Mouse (Mus musculus) lung, embryonic 14.5 days (tissue): ENCODE measurements around the gene Fgf11. TPM values are rescaled to one million over a fixed set of nuclear protein-coding genes. Genes with fewer than 3 reads are reported as not detected.

ENCODE experiments used
- ATAC-seq: fragments of 200-750 bp; cut with Nextera tagmentation; 2 replicates; pipeline ENCODE4 v1.8.0; 2017; ENCODE audit warnings: mild to moderate bottlenecking, moderate TSS enrichment, moderate library complexity; ENCODE audit not compliant: insufficient read depth
- DNase-seq: peaks from one replicate; pipeline ENCODE4 v3.0.0-alpha.2; 2015
- H3K27ac ChIP-seq: fragments of 300-500 bp; sonication (generic); 2 replicates; pipeline ENCODE4 v1.5.1; 2014; ENCODE audit warnings: low read depth, mild to moderate bottlenecking, moderate library complexity
- H3K27me3 ChIP-seq: fragments of 300-500 bp; sonication (generic); 2 replicates; pipeline ENCODE4 v1.6.1; 2014; ENCODE audit warnings: low read length, control low read depth; ENCODE audit not compliant: insufficient read depth
- H3K36me3 ChIP-seq: fragments of 300-500 bp; sonication (generic); 2 replicates; pipeline ENCODE4 v1.6.1; 2014; ENCODE audit warnings: control low read depth; ENCODE audit not compliant: insufficient read depth
- H3K4me1 ChIP-seq: fragments of 300-500 bp; sonication (generic); 2 replicates; pipeline ENCODE4 v1.6.1; 2014; ENCODE audit warnings: antibody characterized with exemption, control low read depth; ENCODE audit not compliant: insufficient read depth
- H3K4me2 ChIP-seq: fragments of 300-500 bp; sonication (generic); 2 replicates; pipeline ENCODE4 v1.6.1; 2014; ENCODE audit warnings: mild to moderate bottlenecking
- H3K4me3 ChIP-seq: fragments of 300-500 bp; sonication (generic); 2 replicates; pipeline ENCODE4 v1.5.1; 2014; ENCODE audit warnings: low read depth, low read length
- H3K9ac ChIP-seq: fragments of 300-500 bp; sonication (generic); 2 replicates; pipeline ENCODE4 v1.6.1; 2014
- H3K9me3 ChIP-seq: fragments of 300-500 bp; sonication (generic); 2 replicates; pipeline ENCODE4 v1.6.1; 2016; ENCODE audit warnings: low read depth, low read length, control low read depth
- CTCF ChIP-seq: IDR thresholded peaks from 2 replicates; pipeline ENCODE4 v1.5.1; 2016; ENCODE audit warnings: antibody characterized with exemption, low read depth
- WGBS: fragments of 180-500 bp; shearing (Covaris S2); extraction: QIAGEN DNeasy Blood & Tissue Kit; methylation state at CpG from one replicate; pipeline ENCODE4 v1.1.7; 2014; 5-methylcytosine and 5-hydroxymethylcytosine counted together
- polyA plus RNA-seq: library from polyadenylated mRNA; unstranded; fragments of >200 nt; fragmentation: Nextera tagmentation; extraction: Ambion mirVana; gene quantifications from 2 replicates; pipeline ENCODE4 v1.2.1, GENCODE M21; 2014

The Fgf11 gene
- polyA plus RNA-seq, 1 experiment from 2014 or later = 1.6 TPM

GRCm38 (mm10) chr11:69846198-69846680, 44.6 kb upstream of the Fgf11 start, which contains the start of gene Plscr3:
TSS of gene Plscr3 (plus strand) at chr11:69846376.
- under 1% methylated on average over 35 of the region's 38 CpGs for WGBS

GRCm38 (mm10) chr11:69838714-69839104, 37.1 kb upstream of the Fgf11 start:
- no peak for TF ChIP-seq CTCF
- peak overlapping the region; percentile 75 for H3K4me2 ChIP-seq
- peaks cover 3% of the 10 kb centered on the region; the same call in 1 of the 2 replicates for H3K36me3 ChIP-seq
- peak overlapping the region; percentile 73 for H3K4me3 ChIP-seq
- H3K9ac ChIP-seq = peak overlapping the region; percentile 80
- WGBS = 0% methylated on average over 7 of the region's 7 CpGs
- H3K9me3 ChIP-seq = no peaks in the 10 kb centered on the region
- peaks cover 17% of the 10 kb centered on the region; the same call in 1 of the 2 replicates for H3K4me1 ChIP-seq
- peak; percentile 59 for DNase-seq
- ATAC-seq = peak; percentile 15; the same call in 1 of the 2 replicates
- H3K27me3 ChIP-seq = peaks cover 11% of the 10 kb centered on the region; the same call in 1 of the 2 replicates
- peak overlapping the region; percentile 92 for H3K27ac ChIP-seq

More at GRCm38 (mm10) chr11:69846198-69846680, 44.6 kb upstream of the Fgf11 start, which contains the start of gene Plscr3:
- no peaks in the 10 kb centered on the region for H3K9me3 ChIP-seq
- no peaks in the 10 kb centered on the region for H3K27me3 ChIP-seq
- peak within 1 kb of the TSS; percentile 95 for H3K27ac ChIP-seq
- ATAC-seq = peak; percentile 89
- H3K4me3 ChIP-seq = peak within 1 kb of the TSS; percentile 82
- H3K4me1 ChIP-seq = 0 out of 2 replicates have a peak, but pooled peaks cover 5% of the 10 kb centered on the region
- H3K36me3 ChIP-seq = peaks cover 34% of the 10 kb centered on the region
- H3K4me2 ChIP-seq = peak within 1 kb of the TSS; percentile 83
- DNase-seq = peak; percentile 97
- 0 out of 2 replicates have a peak, but pooled peaks have one; percentile 19 for TF ChIP-seq CTCF
- H3K9ac ChIP-seq = peak within 1 kb of the TSS; percentile 90

- DNase-seq = peak; percentile 98
- Histone ChIP-seq H3K27ac (peak within 1 kb of the TSS; percentile 92), H3K36me3 (peaks cover 9% of the 10 kb centered on the region), H3K9ac (peak within 1 kb of the TSS; percentile 80), H3K4me3 (peak within 1 kb of the TSS; percentile 73), H3K4me2 (peak within 1 kb of the TSS; percentile 75), H3K27me3 (peaks cover 14% of the 10 kb centered on the region; the same call in 1 of the 2 replicates), H3K4me1 (peaks cover 19% of the 10 kb centered on the region; the same call in 1 of the 2 replicates), H3K9me3 (no peaks in the 10 kb centered on the region)
- TF ChIP-seq CTCF = no peak
- under 1% methylated on average over 34 of the region's 34 CpGs for WGBS
- ATAC-seq = peak; percentile 91
Observed at GRCm38 (mm10) chr11:69837952-69838713, 36.5 kb upstream of the Fgf11 start, which contains the start of gene Tmem256. TSS of gene Tmem256 (plus strand) at chr11:69838514.

GRCm38 (mm10) chr11:69837604-69837951, 35.9 kb upstream of the Fgf11 start, which contains the start of gene Nlgn2:
TSS of gene Nlgn2 (minus strand) at chr11:69837784.
- peak within 1 kb of the TSS; percentile 73 for H3K4me3 ChIP-seq
- DNase-seq = no peak
- peak within 1 kb of the TSS; percentile 92 for H3K27ac ChIP-seq
- WGBS = 0% methylated on average over 32 of the region's 32 CpGs
- no peaks in the 10 kb centered on the region for H3K9me3 ChIP-seq
- H3K9ac ChIP-seq = peak within 1 kb of the TSS; percentile 80
- H3K36me3 ChIP-seq = peaks cover 14% of the 10 kb centered on the region
- H3K4me2 ChIP-seq = peak within 1 kb of the TSS; percentile 75
- H3K4me1 ChIP-seq = peaks cover 19% of the 10 kb centered on the region; the same call in 1 of the 2 replicates
- peaks cover 14% of the 10 kb centered on the region; the same call in 1 of the 2 replicates for H3K27me3 ChIP-seq
- no peak for ATAC-seq
- TF ChIP-seq CTCF = peak; percentile 17; the same call in 1 of the 2 replicates

GRCm38 (mm10) chr11:69836703-69837576, 35.3 kb upstream of the Fgf11 start:
- TF ChIP-seq CTCF = no peak
- peaks cover 19% of the 10 kb centered on the region; the same call in 1 of the 2 replicates for H3K4me1 ChIP-seq
- peak overlapping the region; percentile 73 for H3K4me3 ChIP-seq
- H3K9ac ChIP-seq = peak overlapping the region; percentile 74
- H3K27ac ChIP-seq = peak overlapping the region; percentile 92
- 1% methylated on average over 52 of the region's 52 CpGs for WGBS
- ATAC-seq (peak; percentile 3; the same call in 1 of the 2 replicates), DNase-seq (peak; percentile 72)
- H3K9me3 ChIP-seq = no peaks in the 10 kb centered on the region
- H3K27me3 ChIP-seq = peaks cover 14% of the 10 kb centered on the region; the same call in 1 of the 2 replicates
- H3K4me2 ChIP-seq = peak overlapping the region; percentile 75
- peaks cover 21% of the 10 kb centered on the region for H3K36me3 ChIP-seq

- peaks cover 21% of the 10 kb centered on the region for H3K36me3 ChIP-seq
- H3K4me3 ChIP-seq = peak overlapping the region; percentile 73
- peaks cover 14% of the 10 kb centered on the region; the same call in 1 of the 2 replicates for H3K27me3 ChIP-seq
- no peak overlapping the region for H3K27ac ChIP-seq
- WGBS = 8% methylated on average over 3 of the region's 4 CpGs
- TF ChIP-seq CTCF = no peak
- ATAC-seq (no peak), DNase-seq (no peak)
- peak overlapping the region; percentile 75 for H3K4me2 ChIP-seq
- H3K4me1 ChIP-seq = peaks cover 19% of the 10 kb centered on the region; the same call in 1 of the 2 replicates
- no peaks in the 10 kb centered on the region for H3K9me3 ChIP-seq
- H3K9ac ChIP-seq = peak overlapping the region; percentile 20; the same call in 1 of the 2 replicates
Observed at GRCm38 (mm10) chr11:69835966-69836335, 34.3 kb upstream of the Fgf11 start.
